Mouse (Mus musculus): ENCODE measurements around the gene Dhx15. TPM values are rescaled to one million over a fixed set of nuclear protein-coding genes. Genes with fewer than 3 reads are reported as not detected.

Dhx15 gene
- total and polyA plus RNA-seq, 2 experiments = 16.4 to 65.7 TPM

- TF ChIP-seq CTCF (IDR thresholded peaks at IDR 0.05; ENCODE audit: low read depth, low read length) (no peak), POLR2A (IDR thresholded peaks at IDR 0.05; ENCODE audit: extremely low read depth, insufficient read depth, low read length) (no peak)
These were observed 2.1 kb downstream of the Dhx15 start for GRCm38 (mm10) chr5:52188206-52188605.

GRCm38 (mm10) chr5:52177326-52177725 is 13.0 kb downstream of the Dhx15 start:
- WGBS = 76% methylated on average over 1 of the region's 1 CpGs
- H3K9ac ChIP-seq (ENCODE audit: low read depth, low read length) = no peak overlapping the region
- TF ChIP-seq POLR2A (IDR thresholded peaks at IDR 0.05; ENCODE audit: extremely low read depth, insufficient read depth, low read length) (no peak), CTCF (IDR thresholded peaks at IDR 0.05; ENCODE audit: low read depth, low read length) (no peak)
- no peak for DNase-seq (ENCODE audit: extremely low read depth, low read depth, low spot score)
- H3K36me3 ChIP-seq (ENCODE audit: control insufficient read depth, insufficient read depth, low read length) = peaks cover 12% of the 10 kb centered on the region
- no peak overlapping the region for H3K27ac ChIP-seq (replicated peaks; ENCODE audit: insufficient read depth, low read depth, low read length)
- H3K4me3 ChIP-seq (ENCODE audit: insufficient read depth, low read depth, low read length) = no peak overlapping the region
- H3K4me1 ChIP-seq (ENCODE audit: control insufficient read depth, insufficient read depth, low read length) = peaks cover 6% of the 10 kb centered on the region; the same call in 1 of the 2 replicates
- H3K79me2 ChIP-seq (ENCODE audit: control insufficient read depth, insufficient read depth, low read length) = peaks cover 2% of the 10 kb centered on the region; the same call in 1 of the 2 replicates
- no peaks in the 10 kb centered on the region for H3K27me3 ChIP-seq (ENCODE audit: control insufficient read depth, insufficient read depth, low read length)

More at GRCm38 (mm10) chr5:52188206-52188605, 2.1 kb downstream of the Dhx15 start:
- H3K79me2 ChIP-seq (ENCODE audit: control insufficient read depth, insufficient read depth, low read length) = peaks cover 29% of the 10 kb centered on the region
- no peak overlapping the region for H3K4me3 ChIP-seq (ENCODE audit: insufficient read depth, low read depth, low read length)
- peaks cover 16% of the 10 kb centered on the region for H3K4me1 ChIP-seq (ENCODE audit: control insufficient read depth, insufficient read depth, low read length)
- H3K27me3 ChIP-seq (ENCODE audit: control insufficient read depth, insufficient read depth, low read length) = no peaks in the 10 kb centered on the region
- DNase-seq (ENCODE audit: extremely low read depth, low read depth, low spot score) = no peak
- peaks cover 11% of the 10 kb centered on the region for H3K36me3 ChIP-seq (ENCODE audit: control insufficient read depth, insufficient read depth, low read length)
- H3K27ac ChIP-seq (replicated peaks; ENCODE audit: insufficient read depth, low read depth, low read length) = no peak overlapping the region
- no peak overlapping the region for H3K9ac ChIP-seq (ENCODE audit: low read depth, low read length)
- 21% methylated on average over 3 of the region's 3 CpGs for WGBS

- Histone ChIP-seq H3K79me2 (ENCODE audit: control insufficient read depth, insufficient read depth, low read length) (peaks cover 3% of the 10 kb centered on the region; the same call in 1 of the 2 replicates), H3K9ac (ENCODE audit: low read depth, low read length) (no peak overlapping the region)
- WGBS = 56% methylated on average over 2 of the region's 2 CpGs
These were observed 21.8 kb downstream of the Dhx15 start for GRCm38 (mm10) chr5:52168468-52168867.

GRCm38 (mm10) chr5:52149138-52149537 is 41.2 kb downstream of the Dhx15 start:
- TF ChIP-seq POLR2A (IDR thresholded peaks at IDR 0.05; ENCODE audit: extremely low read depth, insufficient read depth, low read length) (no peak), CTCF (IDR thresholded peaks at IDR 0.05; ENCODE audit: low read depth, low read length) (no peak)
- Histone ChIP-seq H3K27me3 (ENCODE audit: control insufficient read depth, insufficient read depth, low read length) (no peaks in the 10 kb centered on the region), H3K79me2 (ENCODE audit: control insufficient read depth, insufficient read depth, low read length) (no peaks in the 10 kb centered on the region; the same call in 1 of the 2 replicates), H3K9ac (ENCODE audit: low read depth, low read length) (no peak overlapping the region), H3K4me1 (ENCODE audit: control insufficient read depth, insufficient read depth, low read length) (peaks cover 7% of the 10 kb centered on the region; the same call in 1 of the 2 replicates), H3K4me3 (ENCODE audit: insufficient read depth, low read depth, low read length) (no peak overlapping the region), H3K27ac (replicated peaks; ENCODE audit: insufficient read depth, low read depth, low read length) (no peak overlapping the region), H3K36me3 (ENCODE audit: control insufficient read depth, insufficient read depth, low read length) (peaks cover 25% of the 10 kb centered on the region)
- WGBS = 96% methylated on average over 3 of the region's 3 CpGs
- DNase-seq (ENCODE audit: extremely low read depth, low read depth, low spot score) = no peak

More at GRCm38 (mm10) chr5:52168468-52168867, 21.8 kb downstream of the Dhx15 start:
- peaks cover 2% of the 10 kb centered on the region for H3K4me1 ChIP-seq (ENCODE audit: control insufficient read depth, insufficient read depth, low read length)
- H3K27me3 ChIP-seq (ENCODE audit: control insufficient read depth, insufficient read depth, low read length) = no peaks in the 10 kb centered on the region
- no peak overlapping the region for H3K27ac ChIP-seq (replicated peaks; ENCODE audit: insufficient read depth, low read depth, low read length)
- no peak for TF ChIP-seq CTCF (IDR thresholded peaks at IDR 0.05; ENCODE audit: low read depth, low read length)
- no peak for TF ChIP-seq POLR2A (IDR thresholded peaks at IDR 0.05; ENCODE audit: extremely low read depth, insufficient read depth, low read length)
- no peak overlapping the region for H3K4me3 ChIP-seq (ENCODE audit: insufficient read depth, low read depth, low read length)
- DNase-seq (ENCODE audit: extremely low read depth, low read depth, low spot score) = no peak
- H3K36me3 ChIP-seq (ENCODE audit: control insufficient read depth, insufficient read depth, low read length) = peaks cover 39% of the 10 kb centered on the region

GRCm38 (mm10) chr5:52147141-52147540 is 43.2 kb downstream of the Dhx15 start:
- H3K36me3 ChIP-seq (ENCODE audit: control insufficient read depth, insufficient read depth, low read length) = peaks cover 32% of the 10 kb centered on the region
- peak; percentile 86 for DNase-seq (ENCODE audit: extremely low read depth, low read depth, low spot score)
- 16% methylated on average over 4 of the region's 4 CpGs for WGBS
- no peak overlapping the region for H3K9ac ChIP-seq (ENCODE audit: low read depth, low read length)
- H3K27me3 ChIP-seq (ENCODE audit: control insufficient read depth, insufficient read depth, low read length) = no peaks in the 10 kb centered on the region
- no peak overlapping the region for H3K4me3 ChIP-seq (ENCODE audit: insufficient read depth, low read depth, low read length)
- TF ChIP-seq CTCF (IDR thresholded peaks at IDR 0.05; ENCODE audit: low read depth, low read length) = no peak
- TF ChIP-seq POLR2A (IDR thresholded peaks at IDR 0.05; ENCODE audit: extremely low read depth, insufficient read depth, low read length) = no peak
- H3K79me2 ChIP-seq (ENCODE audit: control insufficient read depth, insufficient read depth, low read length) = no peaks in the 10 kb centered on the region; the same call in 1 of the 2 replicates
- peaks cover 7% of the 10 kb centered on the region; the same call in 1 of the 2 replicates for H3K4me1 ChIP-seq (ENCODE audit: control insufficient read depth, insufficient read depth, low read length)
- no peak overlapping the region for H3K27ac ChIP-seq (replicated peaks; ENCODE audit: insufficient read depth, low read depth, low read length)

- 79% methylated on average over 6 of the region's 6 CpGs for WGBS
- H3K79me2 ChIP-seq (ENCODE audit: control insufficient read depth, insufficient read depth, low read length) = no peaks in the 10 kb centered on the region; the same call in 1 of the 2 replicates
- no peak overlapping the region for H3K4me3 ChIP-seq (ENCODE audit: insufficient read depth, low read depth, low read length)
- H3K9ac ChIP-seq (ENCODE audit: low read depth, low read length) = no peak overlapping the region
- H3K27me3 ChIP-seq (ENCODE audit: control insufficient read depth, insufficient read depth, low read length) = no peaks in the 10 kb centered on the region
- peaks cover 7% of the 10 kb centered on the region; the same call in 1 of the 2 replicates for H3K4me1 ChIP-seq (ENCODE audit: control insufficient read depth, insufficient read depth, low read length)
- no peak overlapping the region for H3K27ac ChIP-seq (replicated peaks; ENCODE audit: insufficient read depth, low read depth, low read length)
- TF ChIP-seq POLR2A (IDR thresholded peaks at IDR 0.05; ENCODE audit: extremely low read depth, insufficient read depth, low read length) = no peak
- TF ChIP-seq CTCF (IDR thresholded peaks at IDR 0.05; ENCODE audit: low read depth, low read length) = no peak
- DNase-seq (ENCODE audit: extremely low read depth, low read depth, low spot score) = no peak
- H3K36me3 ChIP-seq (ENCODE audit: control insufficient read depth, insufficient read depth, low read length) = peaks cover 24% of the 10 kb centered on the region
These were observed 44.6 kb downstream of the Dhx15 start for GRCm38 (mm10) chr5:52145684-52146083.
